Mouse (Mus musculus) stomach, embryonic 16.5 days (tissue): ENCODE data around the gene Sptlc3. TPM values are rescaled to one million over a fixed set of nuclear protein-coding genes. Genes with fewer than 3 reads are reported as not detected.

Experiments
- ATAC-seq: fragments of 200-750 bp; cut with Nextera tagmentation; 2 replicates; pipeline ENCODE4 v1.8.0; 2017; ENCODE audit warnings: moderate number of reproducible peaks, moderate TSS enrichment; ENCODE audit not compliant: insufficient read depth, low FRiP score
- H3K27ac ChIP-seq: fragments of 300-500 bp; sonication (generic); 2 replicates; pipeline ENCODE4 v1.5.1; 2014; ENCODE audit warnings: low read length
- H3K27me3 ChIP-seq: fragments of 300-500 bp; sonication (generic); 2 replicates; pipeline ENCODE4 v1.6.1; 2014; ENCODE audit warnings: low read length, control low read depth, mixed read lengths; ENCODE audit not compliant: control insufficient read depth, insufficient read depth
- H3K36me3 ChIP-seq: fragments of 300-500 bp; sonication (generic); 2 replicates; pipeline ENCODE4 v1.6.1; 2014; ENCODE audit warnings: low read length; ENCODE audit not compliant: control insufficient read depth, insufficient read depth
- H3K4me1 ChIP-seq: fragments of 300-500 bp; sonication (generic); 2 replicates; pipeline ENCODE4 v1.6.1; 2014; ENCODE audit warnings: low read length, control low read depth, mixed read lengths; ENCODE audit not compliant: control insufficient read depth, insufficient read depth
- H3K4me2 ChIP-seq: fragments of 300-500 bp; sonication (generic); 2 replicates; pipeline ENCODE4 v1.6.1; 2014; ENCODE audit warnings: low read depth, low read length, mixed read lengths
- H3K4me3 ChIP-seq: fragments of 300-500 bp; sonication (generic); replicated peaks from 2 replicates; pipeline ENCODE4 v1.5.1; 2014; ENCODE audit warnings: mild to moderate bottlenecking, low read length
- H3K9ac ChIP-seq: fragments of 300-500 bp; sonication (generic); 2 replicates; pipeline ENCODE4 v1.6.1; 2014; ENCODE audit warnings: low read length
- H3K9me3 ChIP-seq: fragments of 300-500 bp; sonication (generic); replicated peaks from 2 replicates; pipeline ENCODE4 v1.6.1; 2016; ENCODE audit warnings: low read length, control low read depth; ENCODE audit not compliant: control insufficient read depth
- WGBS: fragments of 180-500 bp; shearing (Covaris S2); extraction: QIAGEN DNeasy Blood & Tissue Kit; methylation state at CpG from one replicate; pipeline ENCODE4 v1.1.7; 2014; 5-methylcytosine and 5-hydroxymethylcytosine counted together
- polyA plus RNA-seq: library from polyadenylated mRNA; unstranded; fragments of >200 nt; fragmentation: Nextera tagmentation; extraction: Ambion mirVana; gene quantifications from 2 replicates; pipeline ENCODE4 v1.2.1, GENCODE M21; 2015

The Sptlc3 gene
- polyA plus RNA-seq, 1 experiment from 2014 or later = 14.1 TPM

DNA sequence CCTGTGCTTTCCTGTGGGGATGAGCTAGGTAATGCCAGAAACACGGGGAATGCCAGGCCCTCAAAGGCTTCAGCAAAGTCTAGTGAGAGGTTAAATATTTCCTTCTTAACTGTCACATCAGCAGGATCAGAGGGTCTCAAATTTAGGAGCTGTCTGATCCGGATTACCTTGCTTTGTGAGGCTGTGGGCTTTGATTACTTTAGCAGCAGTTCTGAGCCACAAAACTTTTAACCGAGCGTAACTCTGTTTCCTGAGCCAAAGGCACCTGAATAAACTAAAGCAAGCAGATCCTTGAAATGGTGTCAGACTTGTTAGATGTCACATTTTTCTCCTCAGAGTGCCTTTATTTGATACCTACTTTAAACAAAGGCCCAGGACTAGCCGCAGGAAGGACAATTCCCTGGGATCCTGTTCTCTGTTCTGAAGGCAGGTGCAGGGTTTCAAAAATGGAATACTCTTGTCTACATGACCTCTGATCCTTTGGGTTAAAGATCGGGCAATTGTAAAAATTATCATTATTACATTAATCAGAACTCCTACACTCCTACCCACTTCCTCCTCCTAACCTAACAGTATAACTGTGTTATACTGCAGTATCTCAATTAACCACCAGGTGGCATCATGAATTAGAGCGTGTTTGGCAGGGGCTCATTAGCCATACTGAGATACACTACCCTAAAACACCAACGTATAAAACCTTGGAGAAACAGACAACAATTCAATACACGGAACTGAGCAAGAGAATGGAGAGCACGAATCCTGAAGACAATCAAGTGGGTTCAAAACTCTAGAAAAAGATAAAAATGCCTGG is 97.4 kb downstream of the Sptlc3 start:
- H3K4me3 ChIP-seq = no peak overlapping the region
- no peak for ATAC-seq
- H3K27ac ChIP-seq = no peak overlapping the region
- H3K4me1 ChIP-seq = no peaks in the 10 kb centered on the region
- H3K4me2 ChIP-seq = no peak overlapping the region
- WGBS = 30% methylated on average over 10 of the region's 10 CpGs
- no peaks in the 10 kb centered on the region for H3K36me3 ChIP-seq
- no peak overlapping the region for H3K9ac ChIP-seq
- H3K27me3 ChIP-seq = no peaks in the 10 kb centered on the region
- no peaks in the 10 kb centered on the region for H3K9me3 ChIP-seq

GRCm38 (mm10) chr2:139592109-139592508 is 98.4 kb downstream of the Sptlc3 start:
- no peaks in the 10 kb centered on the region for H3K9me3 ChIP-seq
- no peak overlapping the region for H3K27ac ChIP-seq
- no peaks in the 10 kb centered on the region for H3K4me1 ChIP-seq
- WGBS = 58% methylated on average over 7 of the region's 7 CpGs
- no peaks in the 10 kb centered on the region for H3K36me3 ChIP-seq
- ATAC-seq = no peak
- H3K9ac ChIP-seq = no peak overlapping the region
- no peak overlapping the region for H3K4me3 ChIP-seq
- no peaks in the 10 kb centered on the region for H3K27me3 ChIP-seq
- no peak overlapping the region for H3K4me2 ChIP-seq

DNA sequence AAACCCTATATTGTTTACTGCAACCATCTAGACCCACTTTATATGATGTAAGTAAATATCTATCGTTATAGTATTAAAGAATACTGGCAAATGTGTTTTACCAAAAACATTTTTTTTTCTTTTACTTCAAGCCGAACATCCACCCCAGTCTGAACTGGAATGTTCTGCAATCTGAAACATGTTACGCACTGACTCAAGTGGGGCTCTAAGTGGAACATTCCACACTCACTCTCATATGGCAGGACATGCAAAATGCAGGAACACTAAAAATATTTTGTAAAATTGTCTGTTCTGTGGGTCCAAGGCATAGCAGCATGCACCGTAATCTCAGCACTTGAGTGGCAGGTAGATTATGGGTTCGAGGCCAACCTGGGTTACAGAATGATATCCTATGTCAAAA is 103.5 kb downstream of the Sptlc3 start:
- Histone ChIP-seq H3K27ac (no peak overlapping the region), H3K36me3 (no peaks in the 10 kb centered on the region), H3K9ac (no peak overlapping the region), H3K9me3 (no peaks in the 10 kb centered on the region), H3K4me1 (no peaks in the 10 kb centered on the region), H3K27me3 (no peaks in the 10 kb centered on the region), H3K4me2 (no peak overlapping the region), H3K4me3 (no peak overlapping the region)
- no peak for ATAC-seq
- WGBS = 87% methylated on average over 5 of the region's 5 CpGs

DNA sequence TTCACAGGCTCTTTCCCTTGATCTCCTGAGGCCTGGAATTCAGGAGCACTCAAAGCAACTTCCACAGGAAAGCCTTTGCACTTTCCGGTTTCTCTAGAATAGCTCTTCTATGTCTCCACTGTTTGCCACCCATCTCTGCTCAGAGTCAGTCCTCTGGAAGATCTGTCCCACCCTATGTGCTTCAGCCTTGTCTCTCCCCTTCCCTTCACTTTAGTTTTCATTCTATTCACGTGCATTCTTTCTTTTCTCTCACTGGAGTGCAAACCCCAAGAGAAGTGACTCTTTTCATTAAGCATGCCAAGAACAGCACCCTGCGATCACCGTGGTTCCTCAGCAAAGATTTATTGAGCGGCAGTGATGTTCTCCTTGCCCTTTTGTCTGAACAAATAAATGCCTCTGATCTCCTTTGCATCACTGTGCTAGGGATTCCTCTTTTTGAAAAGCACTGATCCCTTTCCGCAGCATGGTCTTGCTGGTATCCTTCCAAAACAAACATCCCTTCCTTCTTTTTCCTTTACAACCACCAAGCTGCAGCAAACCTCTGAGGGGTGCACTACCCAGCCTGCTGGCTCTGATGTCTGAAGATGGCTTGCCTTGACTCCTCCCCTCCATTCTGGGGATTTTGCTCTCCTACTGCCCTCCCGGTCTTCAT is 108.0 kb downstream of the Sptlc3 start:
- no peaks in the 10 kb centered on the region for H3K4me1 ChIP-seq
- no peaks in the 10 kb centered on the region for H3K36me3 ChIP-seq
- no peak overlapping the region for H3K27ac ChIP-seq
- ATAC-seq = no peak
- no peak overlapping the region for H3K4me3 ChIP-seq
- H3K9ac ChIP-seq = no peak overlapping the region
- H3K27me3 ChIP-seq = no peaks in the 10 kb centered on the region
- no peaks in the 10 kb centered on the region for H3K9me3 ChIP-seq
- no peak overlapping the region for H3K4me2 ChIP-seq
- WGBS = 42% methylated on average over 7 of the region's 7 CpGs

GRCm38 (mm10) chr2:139608167-139608566 is 114.5 kb downstream of the Sptlc3 start:
- ATAC-seq = no peak
- Histone ChIP-seq H3K36me3 (no peaks in the 10 kb centered on the region), H3K4me1 (no peaks in the 10 kb centered on the region), H3K9ac (no peak overlapping the region), H3K27me3 (no peaks in the 10 kb centered on the region), H3K4me2 (no peak overlapping the region), H3K4me3 (no peak overlapping the region), H3K27ac (no peak overlapping the region), H3K9me3 (no peaks in the 10 kb centered on the region)
- WGBS = 49% methylated on average over 3 of the region's 3 CpGs

DNA sequence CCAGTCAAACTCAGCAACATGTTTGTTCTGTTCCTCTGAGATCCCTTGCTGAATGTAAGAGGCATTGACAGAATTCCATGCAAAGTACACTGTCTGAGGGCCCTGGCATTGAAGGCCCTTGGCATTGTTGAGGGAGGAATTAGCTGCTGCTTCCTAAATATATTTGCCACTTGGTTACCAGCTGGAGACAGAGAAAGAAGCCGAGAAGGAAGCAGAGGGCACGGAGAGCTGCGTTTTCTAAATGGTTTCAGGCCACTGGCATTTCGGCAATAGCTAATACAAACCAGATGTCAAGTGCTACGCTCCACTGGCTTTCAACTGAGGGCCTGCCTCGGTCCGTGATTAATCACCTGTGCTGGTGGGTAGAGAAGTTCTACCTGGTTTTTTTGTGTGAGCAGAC is 115.1 kb downstream of the Sptlc3 start:
- H3K27ac ChIP-seq = no peak overlapping the region
- H3K4me2 ChIP-seq = no peak overlapping the region
- H3K9me3 ChIP-seq = no peaks in the 10 kb centered on the region
- H3K27me3 ChIP-seq = no peaks in the 10 kb centered on the region
- no peak overlapping the region for H3K9ac ChIP-seq
- no peak overlapping the region for H3K4me3 ChIP-seq
- no peaks in the 10 kb centered on the region for H3K36me3 ChIP-seq
- no peak for ATAC-seq
- WGBS = 15% methylated on average over 7 of the region's 7 CpGs
- H3K4me1 ChIP-seq = no peaks in the 10 kb centered on the region

DNA sequence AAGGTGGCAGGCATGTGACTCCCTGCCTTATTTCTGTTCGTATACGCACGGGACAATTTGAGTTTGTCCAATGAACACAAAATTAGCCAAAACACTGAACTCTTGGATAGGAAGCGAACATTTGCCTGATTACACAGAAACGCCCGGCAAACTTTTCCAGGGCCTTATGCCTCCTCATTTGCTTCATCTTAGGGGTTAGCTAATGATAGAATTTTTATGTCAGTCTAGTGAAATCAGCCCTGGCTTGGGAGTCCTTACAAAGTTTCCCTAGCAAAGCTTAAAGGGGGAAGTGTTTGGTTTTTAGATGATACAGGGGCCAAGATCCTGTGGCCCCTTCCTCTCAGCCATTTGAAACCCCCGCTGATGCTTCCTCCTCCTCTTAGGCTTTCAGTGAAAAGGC is 115.5 kb downstream of the Sptlc3 start:
- Histone ChIP-seq H3K4me1 (no peaks in the 10 kb centered on the region), H3K9ac (no peak overlapping the region), H3K36me3 (no peaks in the 10 kb centered on the region), H3K27ac (no peak overlapping the region), H3K4me2 (no peak overlapping the region), H3K4me3 (no peak overlapping the region), H3K9me3 (no peaks in the 10 kb centered on the region), H3K27me3 (no peaks in the 10 kb centered on the region)
- ATAC-seq = no peak
- 53% methylated on average over 7 of the region's 7 CpGs for WGBS

- Histone ChIP-seq H3K9ac (no peak overlapping the region), H3K9me3 (no peaks in the 10 kb centered on the region), H3K4me3 (no peak overlapping the region), H3K36me3 (no peaks in the 10 kb centered on the region), H3K27ac (no peak overlapping the region), H3K4me2 (no peak overlapping the region), H3K4me1 (no peaks in the 10 kb centered on the region), H3K27me3 (no peaks in the 10 kb centered on the region)
- 39% methylated on average over 8 of the region's 8 CpGs for WGBS
- ATAC-seq = no peak
Observed at GRCm38 (mm10) chr2:139609662-139610291, 116.1 kb downstream of the Sptlc3 start.

- H3K4me1 ChIP-seq = no peaks in the 10 kb centered on the region
- H3K27ac ChIP-seq = no peak overlapping the region
- WGBS = 51% methylated on average over 10 of the region's 10 CpGs
- H3K9ac ChIP-seq = no peak overlapping the region
- H3K36me3 ChIP-seq = no peaks in the 10 kb centered on the region
- no peaks in the 10 kb centered on the region for H3K9me3 ChIP-seq
- H3K4me2 ChIP-seq = no peak overlapping the region
- H3K4me3 ChIP-seq = no peak overlapping the region
- H3K27me3 ChIP-seq = no peaks in the 10 kb centered on the region
- peak; percentile 62 for ATAC-seq
Observed at GRCm38 (mm10) chr2:139612410-139613107, 118.8 kb downstream of the Sptlc3 start.
